Mouse (Mus musculus) liver, adult (tissue): ENCODE measurements around the gene Plcl1.

Source experiments
- GATA4 ChIP-seq: IDR thresholded peaks from 2 replicates; pipeline ENCODE4 v1.6.1; 2014; ENCODE audit warnings: mild to moderate bottlenecking, low read length; ENCODE audit not compliant: insufficient replicate concordance

Gene Plcl1

GRCm38 (mm10) chr1:55700726-55701125 is 295.0 kb downstream of the Plcl1 start:
- no peak for TF ChIP-seq GATA4

GRCm38 (mm10) chr1:55701601-55702000 is 295.9 kb downstream of the Plcl1 start:
- TF ChIP-seq GATA4 = no peak

- no peak for TF ChIP-seq GATA4
Observed at GRCm38 (mm10) chr1:55702106-55702505, 296.4 kb downstream of the Plcl1 start.

- TF ChIP-seq GATA4 = no peak
Observed at GRCm38 (mm10) chr1:55704707-55705106, 299.0 kb downstream of the Plcl1 start.

GRCm38 (mm10) chr1:55705173-55705572 is 299.5 kb downstream of the Plcl1 start:
- no peak for TF ChIP-seq GATA4

GRCm38 (mm10) chr1:55705756-55706155 is 300.0 kb downstream of the Plcl1 start:
- no peak for TF ChIP-seq GATA4

- TF ChIP-seq GATA4 = no peak
Observed at GRCm38 (mm10) chr1:55706933-55707332, 301.2 kb downstream of the Plcl1 start.

- TF ChIP-seq GATA4 = no peak
Observed at GRCm38 (mm10) chr1:55717283-55717803, 311.6 kb downstream of the Plcl1 start.

GRCm38 (mm10) chr1:55725428-55725827 is 319.7 kb downstream of the Plcl1 start:
- no peak for TF ChIP-seq GATA4

- TF ChIP-seq GATA4 = no peak
Observed at GRCm38 (mm10) chr1:55729332-55729731, 323.6 kb downstream of the Plcl1 start.

GRCm38 (mm10) chr1:55732951-55733350 is 327.2 kb downstream of the Plcl1 start:
- TF ChIP-seq GATA4 = no peak

GRCm38 (mm10) chr1:55736054-55736740 is 330.5 kb downstream of the Plcl1 start:
- no peak for TF ChIP-seq GATA4

- no peak for TF ChIP-seq GATA4
Observed at GRCm38 (mm10) chr1:55736762-55737288, 331.1 kb downstream of the Plcl1 start.

GRCm38 (mm10) chr1:55738746-55739365 is 333.1 kb downstream of the Plcl1 start:
- TF ChIP-seq GATA4 = no peak

- TF ChIP-seq GATA4 = no peak
Observed at GRCm38 (mm10) chr1:55741885-55742284, 336.2 kb downstream of the Plcl1 start.

- no peak for TF ChIP-seq GATA4
Observed at GRCm38 (mm10) chr1:55748516-55748915, 342.8 kb downstream of the Plcl1 start.
